Mouse (Mus musculus) adrenal gland, postnatal 14 days (tissue): ENCODE data around the gene Qrfp. TPM values are rescaled to one million over a fixed set of nuclear protein-coding genes. Genes with fewer than 3 reads are reported as not detected.

Experiments
- DNase-seq: peaks from one replicate; pipeline ENCODE4 v3.0.0; 2021; ENCODE audit warnings: mixed read lengths
- long read RNA-seq, 2 experiments: library from polyadenylated mRNA; stranded (forward); transcript quantifications; one replicate each; pipeline ENCODE4 v2.0.0; 2021
- total RNA-seq: library from RNA; stranded (reverse); gene quantifications from 2 replicates; pipeline ENCODE4 v1.2.3, GENCODE M21; 2021

Gene Qrfp
- total RNA-seq, result 0.19 TPM in 1 of 2 replicates, not detected in the other
- long read RNA-seq, experiment 1, result 0 reads
- long read RNA-seq, experiment 2, result 0 reads

- no peak for DNase-seq
Measured at GRCm38 (mm10) chr2:31810444-31810843, at the start of gene Qrfp. Gene Qrfp (minus strand): TSS chr2:31810580.

DNA sequence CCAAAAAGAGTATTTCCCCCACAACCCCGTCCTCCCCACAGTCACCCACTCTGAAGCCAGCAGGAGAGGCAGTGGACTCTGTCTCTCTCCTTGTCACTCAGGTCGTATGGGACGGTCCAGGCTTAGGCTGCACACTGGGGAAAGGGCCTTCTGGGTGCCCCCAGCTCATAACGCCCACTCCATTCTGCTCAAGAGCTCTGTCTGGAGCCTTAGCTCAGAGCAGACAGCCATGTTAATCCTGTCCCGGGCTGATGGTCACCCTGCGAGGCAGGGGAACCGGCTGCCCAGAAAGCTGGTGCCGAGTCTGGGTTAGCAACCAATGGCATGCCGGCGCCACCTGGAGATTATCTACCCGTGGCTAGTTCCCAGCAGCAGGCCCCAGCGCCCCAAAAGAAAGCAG lies 48.1 kb upstream of the Qrfp start:
- DNase-seq, result no peak

GRCm38 (mm10) chr2:31857180-31857579 lies 46.8 kb upstream of the Qrfp start:
- peak; percentile 71 for DNase-seq

GRCm38 (mm10) chr2:31855991-31856390 lies 45.6 kb upstream of the Qrfp start:
- peak; percentile 56 for DNase-seq

DNA sequence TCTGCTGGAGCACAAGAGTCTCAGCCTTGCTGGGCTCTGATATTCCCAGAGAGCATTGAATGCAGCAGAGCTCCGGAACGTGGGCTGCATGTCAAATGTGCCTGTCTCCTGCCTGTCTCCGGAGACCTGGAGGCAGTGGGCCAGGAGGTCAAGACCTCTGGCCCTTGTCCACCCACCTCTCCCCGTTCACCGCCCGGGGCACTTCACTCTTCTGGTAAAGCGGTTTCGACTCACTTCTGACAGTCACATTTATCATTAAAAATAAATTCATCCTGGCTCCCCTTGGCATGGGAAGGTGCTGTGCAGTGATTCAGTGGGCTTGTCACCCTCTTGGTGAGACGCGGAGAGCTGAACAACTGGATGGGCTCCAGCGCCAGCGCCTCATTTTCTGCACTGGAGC lies 39.8 kb upstream of the Qrfp start:
- peak; percentile 33 for DNase-seq

GRCm38 (mm10) chr2:31847908-31848307 lies 37.5 kb upstream of the Qrfp start:
- DNase-seq, result peak; percentile 49

GRCm38 (mm10) chr2:31846692-31847660 lies 36.6 kb upstream of the Qrfp start:
- DNase-seq, result no peak

- DNase-seq, result peak; percentile 32
Measured at GRCm38 (mm10) chr2:31845896-31846691, 35.7 kb upstream of the Qrfp start, which contains the start of gene Fibcd1. Gene Fibcd1 (minus strand): TSS chr2:31846005.

DNA sequence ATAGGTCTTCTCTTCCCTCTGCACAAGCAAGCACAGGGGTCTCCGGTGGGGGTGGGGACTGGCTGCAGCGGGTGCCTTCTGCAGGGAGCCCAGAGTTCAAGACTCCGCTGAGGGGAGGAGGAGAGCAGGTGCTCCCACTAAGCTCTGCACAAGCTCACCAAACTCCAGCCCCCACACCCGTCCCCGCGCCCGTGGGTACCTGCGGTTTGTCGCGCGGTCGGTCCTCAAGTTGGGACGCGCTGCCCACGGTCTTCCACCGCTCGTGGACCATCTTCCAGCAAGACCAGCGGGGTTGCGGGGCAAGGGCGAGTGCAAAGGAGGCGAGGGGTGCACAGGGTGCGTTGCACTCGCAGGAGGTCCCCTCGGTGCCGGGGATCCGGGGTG lies 35.1 kb upstream of the Qrfp start:
- no peak for DNase-seq

DNA sequence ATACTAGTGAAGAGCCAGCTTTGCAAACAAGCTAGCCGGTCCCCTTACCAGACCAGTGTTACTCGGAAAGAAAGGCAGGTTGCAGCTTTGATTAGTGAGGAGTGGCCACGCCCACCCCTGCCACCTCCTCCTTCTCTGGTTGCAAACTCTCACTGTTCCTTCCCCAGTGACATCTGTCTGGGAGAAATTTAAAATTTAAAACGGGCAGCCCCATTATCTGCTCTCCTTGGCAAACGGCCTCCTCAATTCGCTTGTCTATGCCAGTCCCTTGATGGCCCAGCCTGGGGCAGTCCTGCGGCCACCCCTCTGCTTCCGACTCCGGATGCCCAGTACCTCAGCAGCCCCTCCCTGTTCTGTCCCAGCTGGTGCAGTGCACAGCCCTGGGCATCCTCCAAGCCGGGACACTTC lies 34.4 kb upstream of the Qrfp start:
- DNase-seq, result no peak

DNA sequence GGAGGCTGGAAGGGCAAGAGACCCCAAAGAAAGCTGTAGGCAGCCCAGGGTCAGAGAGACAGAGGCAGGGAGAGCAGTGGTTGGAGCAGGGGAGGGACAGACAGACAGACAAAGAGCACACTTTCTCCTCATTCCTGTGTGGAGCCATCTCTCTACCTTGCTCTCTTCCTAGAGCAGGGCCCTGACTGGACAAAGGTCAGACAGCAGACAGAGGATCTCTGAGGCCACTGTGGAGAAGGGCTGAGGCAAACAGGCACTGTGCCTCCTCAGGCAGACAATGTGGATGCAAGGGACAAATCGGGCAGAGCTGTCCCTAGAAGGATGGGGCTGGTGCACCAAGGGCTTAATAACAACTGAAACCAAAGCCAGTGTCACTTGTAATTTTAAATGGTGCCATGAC lies 28.5 kb upstream of the Qrfp start:
- no peak for DNase-seq

DNA sequence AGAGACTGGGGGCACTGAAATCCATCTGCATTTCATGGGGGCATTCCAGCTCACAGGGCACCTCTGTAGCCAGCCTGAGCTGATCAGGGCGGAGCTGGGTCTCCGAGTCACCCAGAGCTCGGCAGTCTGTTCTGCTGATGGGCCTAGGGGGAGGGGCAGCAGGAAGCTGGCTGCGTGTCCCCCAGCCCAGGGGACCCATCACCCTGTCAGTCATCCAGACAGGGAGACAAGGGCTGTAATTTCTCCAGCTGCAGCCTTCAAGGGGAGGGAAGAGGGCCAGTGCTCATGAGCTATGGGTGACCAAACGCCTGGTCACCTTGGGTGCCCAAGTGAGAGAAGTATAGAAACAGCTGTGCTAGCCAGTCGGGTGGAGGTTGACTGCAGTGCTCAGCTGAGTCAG lies 26.6 kb upstream of the Qrfp start:
- no peak for DNase-seq

DNA sequence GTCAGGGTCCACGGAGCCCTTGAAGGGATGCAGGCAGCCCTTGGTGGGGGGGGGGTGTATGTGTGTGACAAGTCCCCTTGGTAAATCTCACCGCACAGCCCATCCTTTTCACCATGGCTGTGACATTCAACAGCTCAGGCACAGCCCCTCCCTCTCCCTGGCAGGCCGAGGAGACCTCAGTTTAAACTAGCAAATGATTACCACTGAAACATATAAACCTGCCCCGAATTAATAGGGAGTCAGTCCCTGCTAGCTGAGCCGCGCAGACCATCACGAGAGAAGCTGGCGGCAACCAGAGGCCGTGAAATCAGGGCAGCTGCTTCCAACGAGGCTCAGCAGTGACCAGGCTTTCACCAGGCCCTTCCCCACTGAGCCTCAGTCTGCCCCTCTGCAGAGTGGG lies 25.7 kb upstream of the Qrfp start:
- no peak for DNase-seq

DNA sequence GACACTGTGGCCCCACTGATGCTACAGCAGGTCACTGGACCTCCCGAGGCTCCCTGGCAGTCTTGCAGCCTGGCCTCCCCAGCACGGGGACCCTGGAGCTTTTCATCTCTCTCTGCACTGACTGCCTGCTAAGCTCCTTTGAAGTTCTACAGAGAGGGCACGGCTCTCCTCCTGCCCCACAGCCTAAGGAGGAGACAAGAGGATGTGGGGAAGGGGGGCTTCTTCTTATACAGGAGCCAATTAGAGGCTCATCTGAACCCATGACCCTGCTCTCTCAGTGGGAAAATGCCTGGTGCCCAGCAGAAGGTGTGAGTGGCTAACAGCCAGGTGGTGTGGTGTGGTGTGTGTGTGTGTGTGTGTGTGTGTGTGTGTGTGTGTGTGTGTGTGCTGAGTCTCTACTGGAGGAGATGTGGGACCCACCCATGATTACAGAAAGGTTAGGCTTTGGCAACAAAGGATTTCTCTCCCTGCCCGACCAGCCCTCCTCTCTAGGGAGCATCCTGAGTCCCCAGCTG lies 18.0 kb upstream of the Qrfp start:
- DNase-seq, result no peak

GRCm38 (mm10) chr2:31827877-31828276 lies 17.5 kb upstream of the Qrfp start:
- peak; percentile 64 for DNase-seq

DNA sequence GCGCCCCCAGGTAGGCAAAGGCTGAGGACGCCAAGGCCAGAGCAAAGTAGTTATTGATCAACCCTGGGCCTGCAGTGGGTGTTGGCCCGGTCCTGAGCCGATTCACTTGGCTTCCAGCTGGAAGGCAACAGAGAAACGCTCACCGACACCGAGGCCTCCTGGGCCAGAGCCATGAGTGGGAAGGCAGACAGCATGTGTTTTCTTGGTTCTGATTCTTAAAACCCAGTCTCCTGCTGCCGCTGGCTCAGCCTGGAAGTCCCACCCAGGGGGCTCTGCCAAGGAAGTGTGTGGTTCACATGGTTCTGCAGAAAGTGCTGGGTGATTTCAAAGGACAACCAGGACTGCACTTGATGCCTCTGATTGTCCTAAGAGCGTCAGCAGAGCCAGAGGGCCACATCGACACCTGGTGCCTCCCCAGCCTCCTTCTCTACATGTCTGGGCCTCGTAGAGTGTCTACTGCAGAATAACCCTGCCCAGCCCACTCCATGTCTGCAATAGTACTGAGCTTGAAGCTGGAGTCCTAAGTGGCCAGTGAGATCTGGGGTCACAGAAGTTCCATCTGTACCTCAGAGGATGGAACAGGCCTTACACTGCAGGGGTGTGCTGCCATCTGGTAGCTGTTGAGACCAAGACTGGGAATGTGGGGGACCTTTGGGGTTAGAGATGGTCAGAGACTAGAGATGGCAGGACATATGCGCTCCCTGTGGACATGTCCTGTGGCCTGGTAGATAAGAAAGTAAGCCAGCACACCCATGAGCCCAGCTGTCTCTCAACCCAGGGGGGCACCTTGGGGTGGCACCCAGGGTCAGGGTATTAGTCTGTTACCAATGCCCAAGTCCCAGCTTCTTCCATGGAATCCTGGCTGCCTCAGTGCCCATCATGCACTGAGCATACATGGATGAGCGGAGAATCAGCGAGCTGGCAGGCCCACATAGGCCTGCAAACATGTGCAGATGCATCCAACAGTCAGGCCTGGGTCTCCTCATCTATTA lies 16.0 kb upstream of the Qrfp start:
- DNase-seq, result no peak

DNA sequence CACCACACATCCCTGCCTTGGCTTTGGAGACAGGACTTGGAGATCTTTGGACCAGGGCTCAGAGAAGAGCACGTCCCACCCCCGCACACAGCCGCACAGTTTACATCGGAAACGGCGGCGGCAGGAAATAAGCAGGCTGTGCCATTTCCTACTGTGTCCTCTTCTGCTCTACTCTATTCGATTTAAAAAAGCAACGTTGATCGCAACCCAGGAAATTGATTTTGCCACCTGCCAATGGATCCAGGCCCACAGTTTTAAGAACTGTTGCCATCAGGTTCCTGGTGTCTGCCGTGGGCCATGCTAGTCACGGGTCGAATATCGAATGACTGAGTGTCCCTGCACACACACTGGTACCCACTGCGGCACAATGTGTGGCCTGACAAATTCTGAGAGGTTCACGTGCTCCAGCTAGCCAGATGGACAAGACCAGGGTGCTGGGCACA lies 15.1 kb upstream of the Qrfp start:
- DNase-seq, result no peak

DNA sequence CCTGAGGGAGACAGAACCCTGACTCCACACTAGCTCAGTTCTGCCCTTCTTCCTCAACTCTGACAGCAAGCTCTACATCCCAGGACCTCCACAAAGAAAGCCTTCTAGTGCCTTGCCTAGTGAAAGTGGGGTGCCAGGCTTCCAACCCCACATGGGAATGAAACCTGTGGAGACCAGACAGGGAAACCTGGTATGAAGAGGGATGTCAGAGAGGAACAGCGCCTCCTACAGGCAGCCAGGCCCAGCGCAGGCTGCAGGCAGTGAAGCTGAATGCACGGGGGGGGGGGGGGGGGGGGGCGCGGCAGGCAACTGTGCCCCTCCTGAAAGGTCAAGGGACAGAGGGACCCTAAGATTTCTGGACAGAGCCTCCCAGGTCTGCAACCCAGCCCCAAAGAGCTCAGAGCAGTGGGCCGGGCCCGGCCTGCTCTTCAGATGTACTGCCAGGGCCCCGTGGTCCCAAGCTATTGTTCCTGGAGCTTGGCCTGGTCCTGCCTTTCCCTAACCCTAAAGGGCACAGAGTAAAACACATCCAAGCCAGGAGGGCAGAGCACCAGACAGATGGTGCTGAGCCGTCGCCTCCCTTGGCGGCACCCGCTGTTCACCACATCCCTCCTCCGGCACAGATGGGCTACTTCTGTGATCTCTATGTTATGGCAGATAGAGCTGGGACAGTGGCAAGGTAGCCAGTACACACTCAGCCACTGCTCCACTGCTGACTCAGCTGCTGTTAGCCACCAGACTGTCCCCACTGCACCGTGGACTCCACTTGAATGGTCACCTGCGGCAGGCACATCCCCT lies 13.8 kb upstream of the Qrfp start:
- DNase-seq, result peak; percentile 52

DNA sequence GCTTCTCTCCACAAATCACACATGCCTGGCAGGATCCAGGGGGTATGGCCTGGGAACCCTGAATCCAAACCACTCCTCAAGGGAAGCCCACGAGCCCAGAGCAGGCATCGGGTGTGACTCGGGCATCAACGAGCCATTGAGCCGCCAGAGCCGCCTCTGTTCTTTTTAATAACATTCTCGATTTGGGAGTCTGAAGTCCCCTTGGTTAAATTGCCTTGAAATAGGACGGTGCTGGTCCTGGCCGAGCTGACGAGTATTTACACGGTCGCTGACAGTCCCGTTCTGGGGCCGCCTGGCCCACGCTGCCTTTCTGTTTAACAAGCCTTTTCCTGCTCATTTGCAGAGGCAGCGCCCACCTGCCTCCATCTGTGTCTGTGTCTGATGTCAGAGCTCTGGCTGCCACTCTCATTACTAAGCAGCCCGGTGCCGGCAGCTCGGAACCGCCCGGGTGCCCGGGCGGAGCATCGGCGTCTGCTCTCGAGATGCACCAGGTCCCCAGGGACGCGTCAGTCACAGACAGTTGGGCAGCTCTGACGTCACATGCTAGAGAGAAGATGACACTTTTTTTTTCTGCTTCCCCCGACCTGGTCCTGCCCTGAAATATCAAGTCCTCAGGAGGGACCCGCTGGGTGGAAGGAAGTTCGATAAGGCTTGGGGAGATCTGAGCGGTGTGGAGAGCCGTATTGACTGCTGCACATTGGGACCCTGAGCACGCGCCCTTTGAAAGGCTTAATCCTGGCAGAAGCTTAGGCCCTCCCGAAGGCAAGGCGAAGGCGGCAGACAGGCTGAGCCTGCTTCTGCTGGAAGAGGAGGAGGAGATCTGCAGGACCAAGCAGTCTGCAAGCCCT lies 12.4 kb upstream of the Qrfp start:
- DNase-seq, result peak; percentile 65

DNA sequence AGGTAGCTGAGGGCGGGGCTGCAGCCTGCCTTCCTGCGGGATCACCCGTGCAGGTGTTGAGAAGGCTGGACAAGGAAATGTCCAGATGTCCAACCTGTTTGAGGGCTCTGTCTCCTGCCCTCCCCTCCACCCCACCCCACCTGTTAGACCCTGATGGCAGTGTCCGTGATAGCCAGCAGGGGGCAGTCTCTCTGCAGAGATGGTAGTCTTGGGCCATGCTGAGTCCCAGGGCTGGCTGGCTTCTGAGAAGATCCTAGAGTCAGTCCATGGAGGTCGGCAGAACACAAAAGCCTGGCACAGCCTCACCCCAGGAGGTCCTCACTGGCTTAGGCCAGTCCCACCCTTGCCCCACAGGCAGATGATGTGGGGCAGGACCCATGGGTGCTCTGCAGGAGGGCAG lies 5.0 kb upstream of the Qrfp start:
- DNase-seq, result peak; percentile 88
